Mouse (Mus musculus) midbrain, embryonic 10.5 days (tissue): Measurements from ENCODE around the gene Polr2e. TPM values are rescaled to one million over a fixed set of nuclear protein-coding genes. Genes with fewer than 3 reads are reported as not detected.
"Not testable (repeated sequence)": the region's sequence is repeated elsewhere in the genome, so short reads cannot be mapped to it uniquely, and the experiment has no call there.

ENCODE experiments used
- DNase-seq: peaks from one replicate; pipeline ENCODE4 v3.0.0-alpha.2; 2017; ENCODE audit warnings: low spot score
- H3K27ac ChIP-seq: fragments of 300-500 bp; sonication (generic); replicated peaks from 2 replicates; pipeline ENCODE4 v1.5.1; 2016; ENCODE audit warnings: mild to moderate bottlenecking
- H3K27me3 ChIP-seq: fragments of 300-500 bp; sonication (generic); 2 replicates; pipeline ENCODE4 v1.6.1; 2016; ENCODE audit warnings: low read depth, mild to moderate bottlenecking; ENCODE audit not compliant: poor library complexity, severe bottlenecking
- H3K36me3 ChIP-seq: fragments of 300-500 bp; sonication (generic); 2 replicates; pipeline ENCODE4 v1.6.1; 2016; ENCODE audit warnings: mild to moderate bottlenecking, moderate library complexity
- H3K4me1 ChIP-seq: fragments of 300-500 bp; sonication (generic); 2 replicates; pipeline ENCODE4 v1.6.1; 2016
- H3K4me3 ChIP-seq: fragments of 300-500 bp; sonication (generic); 2 replicates; pipeline ENCODE4 v1.5.1; 2016; ENCODE audit warnings: mild to moderate bottlenecking, moderate library complexity
- H3K9me3 ChIP-seq: fragments of 300-500 bp; sonication (generic); replicated peaks from 2 replicates; pipeline ENCODE4 v1.6.1; 2016; ENCODE audit warnings: mild to moderate bottlenecking
- WGBS: fragments of 180-500 bp; shearing (Covaris S2); methylation state at CpG from one replicate; pipeline ENCODE4 v1.1.7; 2016; 5-methylcytosine and 5-hydroxymethylcytosine counted together
- polyA plus RNA-seq: library from polyadenylated mRNA; unstranded; fragments of >200 nt; fragmentation: Nextera tagmentation; extraction: Ambion mirVana; gene quantifications from 2 replicates; pipeline ENCODE4 v1.2.1, GENCODE M21; 2016

Gene Polr2e
- polyA plus RNA-seq, 1 experiment from 2014 or later: 276 TPM

GRCm38 (mm10) chr10:80055364-80055763 is 15.8 kb upstream of the Polr2e start:
- Histone ChIP-seq H3K36me3 (peaks cover 50% of the 10 kb centered on the region), H3K9me3 (no peaks in the 10 kb centered on the region), H3K27me3 (no peaks in the 10 kb centered on the region), H3K4me3 (peak overlapping the region; percentile 95), H3K27ac (no peak overlapping the region; the same call in 1 of the 2 replicates), H3K4me1 (peaks cover 56% of the 10 kb centered on the region)
- DNase-seq: no peak
- 87% methylated on average over 5 of the region's 5 CpGs for WGBS

- not testable (repeated sequence) for H3K9me3 ChIP-seq, H3K27me3 ChIP-seq, DNase-seq
- peaks cover 61% of the 10 kb centered on the region for H3K4me1 ChIP-seq
- peaks cover 46% of the 10 kb centered on the region for H3K36me3 ChIP-seq
- 58% methylated on average over 3 of the region's 3 CpGs for WGBS
- H3K4me3 ChIP-seq: peak overlapping the region; percentile 95
- H3K27ac ChIP-seq: peak overlapping the region; percentile 98
These were observed 15.3 kb upstream of the Polr2e start for GRCm38 (mm10) chr10:80054911-80055310.

- 4% methylated on average over 77 of the region's 77 CpGs for WGBS
- Histone ChIP-seq H3K4me1 (peaks cover 68% of the 10 kb centered on the region), H3K4me3 (peak overlapping the region; percentile 95), H3K27ac (peak overlapping the region; percentile 98), H3K36me3 (peaks cover 38% of the 10 kb centered on the region), H3K9me3 (no peaks in the 10 kb centered on the region), H3K27me3 (no peaks in the 10 kb centered on the region)
- DNase-seq: no peak
These were observed 14.5 kb upstream of the Polr2e start for GRCm38 (mm10) chr10:80053831-80054815.

- H3K4me1 ChIP-seq: peaks cover 76% of the 10 kb centered on the region
- peaks cover 31% of the 10 kb centered on the region for H3K36me3 ChIP-seq
- no peaks in the 10 kb centered on the region for H3K27me3 ChIP-seq
- H3K4me3 ChIP-seq: peak overlapping the region; percentile 95
- peak; percentile 100 for DNase-seq
- WGBS: under 1% methylated on average over 47 of the region's 47 CpGs
- no peaks in the 10 kb centered on the region for H3K9me3 ChIP-seq
- peak overlapping the region; percentile 98 for H3K27ac ChIP-seq
These were observed 13.7 kb upstream of the Polr2e start for GRCm38 (mm10) chr10:80053259-80053780.

GRCm38 (mm10) chr10:80052374-80052764 is 12.8 kb upstream of the Polr2e start:
- Histone ChIP-seq H3K4me1 (peaks cover 86% of the 10 kb centered on the region), H3K27me3 (no peaks in the 10 kb centered on the region), H3K9me3 (no peaks in the 10 kb centered on the region), H3K36me3 (peaks cover 21% of the 10 kb centered on the region), H3K4me3 (peak overlapping the region; percentile 95; the same call in 1 of the 2 replicates), H3K27ac (peak overlapping the region; percentile 98)
- no peak for DNase-seq
- 83% methylated on average over 5 of the region's 5 CpGs for WGBS

- DNase-seq: peak; percentile 52
- peaks cover 92% of the 10 kb centered on the region for H3K4me1 ChIP-seq
- peak overlapping the region; percentile 98 for H3K27ac ChIP-seq
- H3K27me3 ChIP-seq: no peaks in the 10 kb centered on the region
- H3K9me3 ChIP-seq: no peaks in the 10 kb centered on the region
- WGBS: 11% methylated on average over 14 of the region's 14 CpGs
- H3K36me3 ChIP-seq: peaks cover 15% of the 10 kb centered on the region
- peak overlapping the region; percentile 95 for H3K4me3 ChIP-seq
These were observed 12.2 kb upstream of the Polr2e start for GRCm38 (mm10) chr10:80051618-80052373.

GRCm38 (mm10) chr10:80050885-80051617 is 11.5 kb upstream of the Polr2e start:
- Histone ChIP-seq H3K36me3 (peaks cover 9% of the 10 kb centered on the region), H3K4me3 (peak overlapping the region; percentile 17), H3K4me1 (peaks cover 94% of the 10 kb centered on the region), H3K27me3 (no peaks in the 10 kb centered on the region), H3K27ac (peak overlapping the region; percentile 98), H3K9me3 (no peaks in the 10 kb centered on the region)
- 6% methylated on average over 15 of the region's 15 CpGs for WGBS
- peak; percentile 52 for DNase-seq

GRCm38 (mm10) chr10:80050244-80050643 is 10.6 kb upstream of the Polr2e start:
- WGBS: 15% methylated on average over 6 of the region's 6 CpGs
- Histone ChIP-seq H3K27ac (peak overlapping the region; percentile 98), H3K4me3 (peak overlapping the region; percentile 17), H3K4me1 (peaks cover 86% of the 10 kb centered on the region), H3K27me3 (no peaks in the 10 kb centered on the region), H3K9me3 (no peaks in the 10 kb centered on the region), H3K36me3 (peaks cover under 1% of the 10 kb centered on the region; the same call in 1 of the 2 replicates)
- peak; percentile 31 for DNase-seq

GRCm38 (mm10) chr10:80048834-80049233 is 9.2 kb upstream of the Polr2e start:
- Histone ChIP-seq H3K27me3 (no peaks in the 10 kb centered on the region), H3K36me3 (no peaks in the 10 kb centered on the region), H3K9me3 (no peaks in the 10 kb centered on the region), H3K4me1 (peaks cover 78% of the 10 kb centered on the region), H3K27ac (peak overlapping the region; percentile 98), H3K4me3 (no peak overlapping the region)
- DNase-seq: no peak
- 62% methylated on average over 3 of the region's 3 CpGs for WGBS

GRCm38 (mm10) chr10:80048396-80048795 is 8.8 kb upstream of the Polr2e start:
- peak; percentile 48 for DNase-seq
- WGBS: 14% methylated on average over 5 of the region's 5 CpGs
- H3K27me3 ChIP-seq: no peaks in the 10 kb centered on the region
- peaks cover 75% of the 10 kb centered on the region for H3K4me1 ChIP-seq
- peak overlapping the region; percentile 98 for H3K27ac ChIP-seq
- H3K9me3 ChIP-seq: no peaks in the 10 kb centered on the region
- H3K4me3 ChIP-seq: no peak overlapping the region
- H3K36me3 ChIP-seq: no peaks in the 10 kb centered on the region

- no peaks in the 10 kb centered on the region for H3K36me3 ChIP-seq
- DNase-seq: no peak
- peaks cover 62% of the 10 kb centered on the region for H3K4me1 ChIP-seq
- H3K9me3 ChIP-seq: no peaks in the 10 kb centered on the region
- no peaks in the 10 kb centered on the region for H3K27me3 ChIP-seq
- 43% methylated on average over 9 of the region's 9 CpGs for WGBS
- H3K4me3 ChIP-seq: no peak within 1 kb of the TSS
- peak within 1 kb of the TSS; percentile 98 for H3K27ac ChIP-seq
These were observed 7.5 kb upstream of the Polr2e start, which contains the start of gene Gpx4 for GRCm38 (mm10) chr10:80047041-80047565. Gpx4 (plus strand) TSS chr10:80047166.

GRCm38 (mm10) chr10:80045766-80046165 is 6.2 kb upstream of the Polr2e start:
- Histone ChIP-seq H3K36me3 (no peaks in the 10 kb centered on the region), H3K27me3 (no peaks in the 10 kb centered on the region), H3K4me3 (no peak overlapping the region), H3K27ac (no peak overlapping the region; the same call in 1 of the 2 replicates), H3K9me3 (no peaks in the 10 kb centered on the region), H3K4me1 (peaks cover 48% of the 10 kb centered on the region)
- WGBS: 87% methylated on average over 5 of the region's 5 CpGs
- DNase-seq: no peak
